Mouse (Mus musculus): ENCODE data around the gene Nagk. TPM values are rescaled to one million over a fixed set of nuclear protein-coding genes. Genes with fewer than 3 reads are reported as not detected.
A peak's percentile ranks its signal among the peaks of the same experiment; 100 is the strongest.
"Not testable (repeated sequence)": the region's sequence is repeated elsewhere in the genome, so short reads cannot be mapped to it uniquely, and the experiment has no call there.

Gene Nagk
- total RNA-seq (2021): 10 to 100 TPM; 45.1 to 45.9 TPM

DNA sequence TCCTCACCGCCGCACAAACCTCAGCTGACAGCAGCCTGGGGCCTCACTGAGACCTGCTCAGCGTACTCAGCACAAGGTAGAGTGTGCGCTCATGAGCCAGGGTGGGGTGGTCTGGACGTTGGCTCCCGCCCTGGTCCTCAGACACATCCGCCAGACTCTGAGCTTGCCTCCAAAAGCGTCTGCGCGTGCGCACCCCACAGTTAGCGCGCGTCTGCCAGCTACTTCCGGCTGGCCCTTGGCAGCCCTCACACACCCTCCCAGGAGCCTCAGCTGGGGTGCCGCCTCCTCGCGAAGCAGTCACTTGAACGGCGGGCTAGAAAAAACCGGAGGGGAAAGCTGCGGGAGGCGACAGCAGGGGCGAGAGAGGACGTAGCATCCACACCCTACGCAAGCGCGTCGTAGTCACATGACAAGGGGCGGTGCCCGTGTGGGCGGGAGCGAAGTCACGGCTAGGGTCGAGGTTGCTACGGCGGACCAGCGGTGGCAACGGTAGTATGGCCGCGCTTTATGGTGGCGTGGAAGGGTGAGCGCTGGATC, at the start of gene Nagk:
Nagk (plus strand) TSS at position 223 of the 537 bp plus-strand sequence.
- DNase-seq (ENCODE audit: extremely low spot score in 1 of 2, low spot score in 1 of 2): peak; percentile 82 to 93

DNA sequence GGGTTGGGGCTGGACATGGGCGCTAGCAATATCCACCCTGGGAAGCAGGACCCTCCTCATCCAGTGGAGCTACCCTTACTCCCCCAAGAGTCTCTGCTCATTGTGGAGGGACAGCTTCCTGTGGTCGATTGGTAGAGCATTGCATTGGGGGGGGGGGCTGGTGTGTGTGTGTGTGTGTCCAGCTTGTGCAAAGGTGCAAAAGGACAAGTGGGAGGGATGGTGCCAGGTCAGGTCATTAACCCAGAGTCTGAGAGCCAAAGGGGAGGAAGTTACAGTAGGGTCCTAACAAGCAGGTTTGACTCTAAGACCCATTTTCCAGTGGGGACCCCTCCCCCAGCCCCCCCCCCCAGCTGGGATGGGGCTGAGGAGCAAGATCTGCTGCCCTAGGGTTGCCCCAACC, 49.3 kb upstream of the Nagk start:
- DNase-seq (ENCODE audit: extremely low spot score in 1 of 2, low spot score in 1 of 2): no peak

DNA sequence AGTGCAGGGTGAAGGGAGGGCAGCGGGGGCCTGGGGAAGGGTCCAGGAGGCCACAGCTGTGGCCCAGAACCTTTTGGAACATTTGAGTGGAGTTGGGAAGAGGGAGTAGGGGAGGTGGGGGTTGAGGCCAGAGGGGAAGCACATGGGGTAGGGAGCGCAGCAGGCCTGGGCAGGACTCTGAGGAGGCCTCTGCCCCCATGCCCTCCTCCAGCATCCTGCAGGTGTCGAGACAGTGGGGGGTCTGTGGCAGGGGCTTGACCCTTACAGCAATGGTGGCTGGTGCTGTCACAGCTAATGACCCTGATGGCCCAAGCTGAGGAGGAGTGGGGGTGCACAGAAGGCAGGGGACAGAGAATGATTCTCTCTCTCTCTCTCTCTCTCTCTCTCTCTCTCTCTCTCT, 45.5 kb upstream of the Nagk start:
- no peak for DNase-seq (ENCODE audit: extremely low spot score in 1 of 2, low spot score in 1 of 2)

DNA sequence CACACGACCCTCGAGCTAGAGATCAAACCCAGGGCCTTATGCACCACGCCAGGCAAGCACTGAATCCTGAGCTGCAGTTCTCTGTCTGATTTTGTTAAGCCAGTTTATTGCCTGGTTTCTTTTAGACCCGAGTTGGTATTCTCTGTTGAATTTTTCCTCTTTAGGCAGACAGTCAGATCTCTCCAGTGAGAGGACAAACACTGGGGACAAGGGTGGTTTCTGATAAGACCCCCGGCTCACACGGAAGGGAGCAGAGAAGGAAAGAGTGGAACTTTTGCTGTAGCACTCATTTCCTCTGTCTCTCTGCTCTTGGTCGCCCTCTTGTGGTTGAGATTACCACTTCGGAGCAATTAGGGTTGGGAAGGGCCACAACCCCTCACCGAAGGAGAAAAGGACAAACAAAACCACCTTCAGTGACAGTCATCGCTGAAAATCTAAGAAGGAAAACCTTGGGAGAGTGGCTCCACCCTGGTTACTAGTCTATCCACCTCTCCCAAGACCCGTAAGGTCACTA, 44.6 kb upstream of the Nagk start:
- DNase-seq (ENCODE audit: extremely low spot score in 1 of 2, low spot score in 1 of 2): peak; percentile 41 to 81

DNA sequence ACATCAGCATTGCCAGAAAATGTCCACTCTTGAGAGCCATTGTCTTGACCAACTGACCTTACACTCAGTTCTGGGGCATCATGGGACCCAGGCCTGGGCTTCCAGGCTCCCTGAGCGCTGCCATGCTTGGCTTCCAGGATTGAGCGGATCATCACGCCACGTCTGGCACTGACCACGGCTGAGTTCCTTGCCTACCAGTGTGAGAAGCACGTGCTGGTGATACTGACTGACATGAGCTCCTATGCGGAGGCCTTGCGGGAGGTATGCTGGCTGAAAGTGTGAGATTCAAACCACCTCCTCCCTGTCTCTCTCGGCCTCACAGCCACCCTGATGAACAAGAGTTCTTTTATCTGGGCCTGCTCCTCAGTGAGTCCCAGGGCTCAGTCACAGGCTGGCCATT, 38.7 kb upstream of the Nagk start:
- no peak for DNase-seq (ENCODE audit: extremely low spot score in 1 of 2, low spot score in 1 of 2)

DNA sequence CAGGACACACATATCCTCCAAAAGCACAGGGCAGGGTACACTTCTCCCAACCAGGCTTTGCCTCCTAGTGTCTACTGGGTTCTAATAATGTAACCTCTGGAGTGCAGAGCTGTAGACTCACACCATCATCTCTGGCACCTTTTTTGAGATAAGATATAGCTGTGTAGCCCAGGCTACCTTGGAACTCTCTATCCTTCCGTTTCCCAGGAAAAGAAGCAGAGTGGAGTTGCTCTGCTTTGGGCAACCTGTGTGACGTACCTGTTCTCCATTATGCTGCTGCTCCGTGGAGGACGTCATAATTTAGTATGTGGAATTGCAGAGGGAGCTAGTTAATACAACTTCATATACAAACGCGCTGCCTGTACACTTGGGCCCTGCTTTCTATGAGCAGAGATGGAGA, 32.4 kb upstream of the Nagk start, which contains the start of gene Ankrd53:
Ankrd53 (plus strand) TSS at position 301 of the 400 bp plus-strand sequence.
- no peak for DNase-seq (ENCODE audit: extremely low spot score in 1 of 2, low spot score in 1 of 2)

DNA sequence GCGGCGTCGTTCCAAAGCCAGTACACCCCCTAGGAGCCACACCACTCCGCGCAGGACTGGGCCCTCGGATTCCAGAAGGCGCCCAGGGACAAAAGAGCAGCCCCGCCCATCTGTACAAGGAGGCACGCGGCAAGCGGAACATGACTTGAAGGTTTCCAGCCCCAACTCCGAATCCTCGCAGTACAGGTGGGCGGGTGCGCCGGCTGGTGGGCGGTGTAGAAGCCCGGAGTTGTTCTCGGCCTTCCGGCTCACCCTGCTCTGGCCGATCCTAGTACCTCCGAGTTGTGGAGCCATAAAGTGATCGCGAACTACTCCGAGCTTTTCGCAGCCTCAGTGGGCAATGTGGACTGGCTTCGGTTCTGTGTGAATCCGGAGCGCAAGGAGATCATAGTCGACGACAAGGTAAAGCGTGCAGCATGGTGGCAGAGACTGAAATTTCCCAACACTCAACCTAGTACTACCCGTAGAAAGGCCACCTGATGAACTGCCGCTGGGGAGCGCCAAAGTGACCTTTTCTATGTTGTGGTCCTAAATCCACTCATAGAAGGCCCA, 31.8 kb upstream of the Nagk start:
- DNase-seq (ENCODE audit: extremely low spot score in 1 of 2, low spot score in 1 of 2): no peak

DNA sequence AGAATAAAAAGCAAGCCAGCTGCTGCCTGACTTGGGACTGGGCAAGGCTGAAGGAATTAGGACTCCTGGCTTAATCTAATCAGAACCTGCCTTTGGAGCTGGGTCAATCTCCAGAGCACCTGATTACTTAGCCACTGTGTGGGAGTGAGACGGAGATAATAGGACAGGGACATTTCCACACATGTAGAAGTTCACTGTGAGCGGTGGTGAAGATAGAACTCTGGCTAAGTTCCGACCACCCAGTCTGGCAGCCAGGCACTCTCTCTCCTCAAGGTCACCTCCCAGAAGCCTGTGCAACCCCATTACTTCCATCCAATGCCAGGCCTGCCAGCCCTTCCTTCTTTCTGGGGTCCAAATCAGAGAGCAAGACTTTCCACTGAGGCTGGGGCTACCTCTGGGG, 27.8 kb upstream of the Nagk start:
- DNase-seq (ENCODE audit: extremely low spot score in 1 of 2, low spot score in 1 of 2): no peak

DNA sequence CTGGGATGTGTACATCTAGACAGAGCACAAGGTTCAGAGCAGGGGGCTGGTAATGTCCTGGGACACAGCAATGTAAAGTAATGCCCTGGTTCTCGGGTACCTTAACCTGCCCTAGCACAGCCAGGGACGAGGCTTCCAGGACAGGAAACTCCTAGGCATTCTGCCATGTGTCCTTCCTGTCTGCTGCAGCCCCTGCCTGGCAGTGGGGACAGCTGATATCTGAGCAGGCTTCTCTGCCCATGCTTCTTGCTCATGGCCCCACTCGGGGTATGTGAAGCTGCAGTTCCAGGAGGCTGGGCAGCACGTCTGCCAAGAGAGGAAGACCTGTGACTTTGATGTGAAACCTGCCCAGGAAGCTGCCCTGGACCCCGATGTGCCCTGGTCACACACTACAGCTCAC, 26.3 kb upstream of the Nagk start:
- DNase-seq (ENCODE audit: extremely low spot score in 1 of 2, low spot score in 1 of 2): no peak

DNA sequence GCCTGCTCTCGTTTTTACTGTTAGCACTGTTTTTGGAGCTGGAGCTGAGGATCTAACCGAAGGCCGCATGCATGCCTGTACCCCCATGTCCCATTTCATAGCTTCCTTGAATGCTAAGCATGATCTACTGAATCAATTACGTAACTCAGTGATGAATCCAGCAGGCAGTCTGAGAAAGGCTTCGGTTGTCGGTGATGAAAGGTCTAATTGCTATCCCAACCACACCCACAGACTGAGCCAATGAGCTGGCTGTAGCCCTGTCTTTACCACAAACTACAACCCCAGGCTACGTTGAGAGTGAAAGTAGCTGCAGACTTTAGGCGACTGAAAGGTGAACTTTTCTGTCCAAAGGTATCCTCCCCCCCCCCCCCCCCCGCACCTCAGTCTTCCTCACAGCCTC, 20.7 kb upstream of the Nagk start:
- DNase-seq (ENCODE audit: extremely low spot score in 1 of 2, low spot score in 1 of 2): no peak

DNA sequence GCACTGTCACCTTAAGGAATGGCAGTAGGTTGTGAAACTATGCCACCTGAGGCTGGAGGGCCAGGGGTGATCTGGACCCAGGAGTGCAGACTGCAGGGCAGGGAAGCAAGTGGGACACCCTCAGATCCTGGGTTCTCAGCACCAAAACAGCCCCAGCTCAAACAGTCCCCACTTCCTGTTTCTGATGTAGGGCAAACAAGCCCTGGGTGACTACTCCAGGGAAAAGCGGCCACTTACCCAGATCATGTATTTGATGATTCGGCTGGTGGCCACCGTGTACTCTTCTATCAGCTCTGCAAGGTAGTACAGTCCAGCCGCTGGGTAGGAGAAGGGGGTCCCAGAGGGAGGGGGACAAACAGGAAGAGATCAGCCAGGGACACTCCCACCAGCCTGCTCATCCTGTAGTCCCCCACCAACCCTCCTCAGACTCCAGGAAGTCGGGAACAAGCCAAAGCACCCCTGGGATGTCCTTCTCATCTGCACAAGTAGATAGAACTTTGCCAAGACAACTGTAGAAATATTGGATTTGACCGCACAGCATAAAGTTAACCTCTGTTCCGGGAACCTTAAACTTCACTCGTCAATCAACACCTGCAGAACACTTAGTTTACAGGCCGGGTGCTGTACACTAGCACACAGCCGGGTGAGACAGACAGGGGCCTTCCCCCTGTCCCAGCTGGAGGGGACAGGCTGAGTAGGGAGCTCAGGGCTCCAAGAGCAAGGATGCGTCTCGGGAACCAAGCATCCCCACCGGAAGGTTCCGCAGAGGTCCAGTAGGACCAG, 19.8 kb upstream of the Nagk start:
- no peak for DNase-seq (ENCODE audit: extremely low spot score in 1 of 2, low spot score in 1 of 2)

DNA sequence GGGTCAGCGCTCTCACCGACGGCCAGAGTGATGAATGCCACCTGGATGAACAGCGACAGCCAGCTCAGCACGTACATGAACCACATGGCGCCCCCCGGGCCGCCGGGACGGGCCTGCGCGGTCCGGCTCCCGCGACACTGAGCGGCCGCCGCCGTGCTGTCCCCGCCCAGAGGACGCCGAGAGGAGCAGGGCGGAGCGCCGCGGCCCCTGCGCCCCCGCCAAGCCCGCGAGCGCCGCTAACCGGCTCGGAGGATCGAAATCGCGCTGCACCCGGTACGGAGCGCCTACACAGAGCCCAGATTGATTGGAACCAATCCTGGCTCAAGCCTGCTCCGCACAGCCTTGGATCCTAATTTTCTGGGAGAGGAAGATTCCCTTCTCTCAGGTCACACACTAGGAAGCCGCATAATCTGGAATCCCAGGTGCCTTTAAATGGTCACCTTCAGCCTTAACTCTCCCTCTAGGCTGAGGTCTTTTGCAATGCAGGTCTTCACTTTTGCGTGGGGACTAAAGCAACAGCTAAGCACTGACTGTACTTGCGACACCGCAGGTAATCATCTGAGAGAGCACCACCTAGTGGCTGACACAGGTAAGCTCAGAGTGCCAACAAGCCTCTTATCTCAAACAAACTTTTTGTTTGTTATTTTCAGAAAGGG, 19.0 kb upstream of the Nagk start, which contains the start of gene Tex261:
Tex261 (minus strand) TSS at position 176 of the 656 bp plus-strand sequence.
- DNase-seq (ENCODE audit: extremely low spot score in 1 of 2, low spot score in 1 of 2): peak; percentile 86 to 88

DNA sequence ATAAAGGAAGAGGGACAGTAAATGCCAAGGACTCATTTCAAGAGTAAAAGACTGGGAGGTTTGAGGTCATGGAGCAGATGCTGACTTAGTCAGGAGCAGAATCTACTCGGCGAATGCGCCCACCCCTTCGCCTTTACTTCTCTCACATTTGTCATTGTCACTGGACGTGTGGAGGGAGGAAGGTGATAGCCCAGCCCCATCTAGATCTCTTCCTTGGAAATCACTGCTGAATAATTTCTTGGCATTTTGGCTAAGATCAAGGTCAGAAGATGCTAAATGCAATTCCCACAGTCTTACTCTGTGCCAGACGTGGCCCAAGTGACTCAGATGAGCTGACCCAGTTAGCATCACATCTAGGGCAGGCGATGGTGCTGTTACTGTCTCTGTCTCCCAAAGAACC, 16.5 kb upstream of the Nagk start:
- no peak for DNase-seq (ENCODE audit: extremely low spot score in 1 of 2, low spot score in 1 of 2)

DNA sequence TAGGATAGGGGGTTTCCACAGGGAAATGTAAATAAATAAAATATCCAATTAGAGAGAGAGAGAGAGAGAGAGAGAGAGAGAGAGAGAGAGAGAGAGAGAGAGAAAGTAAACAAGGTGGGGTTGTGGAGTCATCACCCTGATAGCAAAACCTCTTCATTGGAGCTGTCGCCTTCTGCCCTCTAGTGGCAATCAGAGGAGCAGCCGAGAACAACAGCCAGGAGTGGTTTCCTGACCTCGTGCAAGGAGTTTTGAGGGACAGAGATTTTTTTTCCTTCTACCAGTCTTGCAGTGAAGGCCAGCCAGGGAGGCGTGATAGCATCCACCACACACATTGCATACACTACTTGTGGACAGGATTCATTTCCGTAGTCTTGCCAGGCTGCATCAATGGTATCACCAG, 15.8 kb upstream of the Nagk start:
- peak in 1 of 2 experiments; percentile 20 for DNase-seq (ENCODE audit: extremely low spot score in 1 of 2, low spot score in 1 of 2)

DNA sequence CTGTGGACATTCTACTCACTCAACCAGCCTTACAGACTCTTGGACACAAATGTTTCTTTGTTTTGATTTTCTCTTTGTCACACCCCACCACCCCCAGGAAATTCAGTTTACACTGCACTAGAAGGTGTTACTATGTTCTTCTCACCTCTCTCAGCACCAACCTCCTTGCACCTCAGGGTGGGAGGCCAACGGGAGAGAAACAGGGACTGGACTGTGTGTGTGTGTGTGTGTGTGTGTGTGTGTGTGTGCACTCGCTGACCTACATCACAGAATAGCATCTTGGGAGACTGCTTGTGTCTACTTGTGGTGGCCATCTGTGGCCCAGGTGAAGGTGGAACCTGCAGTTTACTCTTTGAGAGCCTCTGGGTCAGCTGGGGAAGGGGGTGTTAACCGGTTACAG, 8.4 kb upstream of the Nagk start:
- no peak for DNase-seq (ENCODE audit: extremely low spot score in 1 of 2, low spot score in 1 of 2)

DNA sequence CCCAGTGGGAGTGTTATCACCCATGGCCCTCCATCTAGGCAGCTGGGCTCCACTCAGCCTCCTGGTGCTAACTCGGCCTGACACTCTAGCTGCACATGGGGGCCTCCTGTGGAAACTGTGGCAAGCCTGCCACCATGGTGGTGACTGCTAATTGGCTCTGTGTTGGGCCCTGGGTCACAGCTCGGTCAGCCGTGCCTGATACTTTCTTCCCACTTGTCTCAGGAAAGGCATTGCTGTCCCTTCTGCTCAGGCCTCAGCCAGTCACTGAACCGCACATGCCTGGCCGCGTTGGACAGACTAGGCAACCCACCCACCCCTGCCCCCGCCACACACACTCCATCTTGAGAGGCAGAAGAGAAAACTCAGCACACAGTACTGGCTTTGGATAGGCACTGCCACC, 6.2 kb upstream of the Nagk start:
- no peak for DNase-seq (ENCODE audit: extremely low spot score in 1 of 2, low spot score in 1 of 2)

DNA sequence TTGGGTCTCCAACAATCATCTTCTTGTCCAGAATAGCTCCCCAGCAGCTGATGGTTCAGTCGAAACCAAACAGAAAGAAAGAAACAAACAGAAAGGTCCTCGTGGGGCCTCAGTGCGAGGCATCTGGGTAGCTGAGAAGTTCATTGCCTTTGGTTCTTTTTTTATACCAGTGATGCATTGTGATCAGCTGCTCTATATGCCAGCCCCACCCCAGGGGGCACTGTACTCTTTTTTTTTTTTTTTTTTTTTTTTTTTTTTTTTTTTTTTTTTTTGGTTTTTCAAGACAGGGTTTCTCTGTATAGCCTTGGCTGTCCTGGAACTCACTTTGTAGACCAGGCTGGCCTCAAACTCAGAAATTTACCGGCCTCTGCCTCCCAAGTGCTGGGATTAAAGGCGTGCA, 4.2 kb upstream of the Nagk start:
- not testable (repeated sequence) for DNase-seq (ENCODE audit: extremely low spot score in 1 of 2, low spot score in 1 of 2)

DNA sequence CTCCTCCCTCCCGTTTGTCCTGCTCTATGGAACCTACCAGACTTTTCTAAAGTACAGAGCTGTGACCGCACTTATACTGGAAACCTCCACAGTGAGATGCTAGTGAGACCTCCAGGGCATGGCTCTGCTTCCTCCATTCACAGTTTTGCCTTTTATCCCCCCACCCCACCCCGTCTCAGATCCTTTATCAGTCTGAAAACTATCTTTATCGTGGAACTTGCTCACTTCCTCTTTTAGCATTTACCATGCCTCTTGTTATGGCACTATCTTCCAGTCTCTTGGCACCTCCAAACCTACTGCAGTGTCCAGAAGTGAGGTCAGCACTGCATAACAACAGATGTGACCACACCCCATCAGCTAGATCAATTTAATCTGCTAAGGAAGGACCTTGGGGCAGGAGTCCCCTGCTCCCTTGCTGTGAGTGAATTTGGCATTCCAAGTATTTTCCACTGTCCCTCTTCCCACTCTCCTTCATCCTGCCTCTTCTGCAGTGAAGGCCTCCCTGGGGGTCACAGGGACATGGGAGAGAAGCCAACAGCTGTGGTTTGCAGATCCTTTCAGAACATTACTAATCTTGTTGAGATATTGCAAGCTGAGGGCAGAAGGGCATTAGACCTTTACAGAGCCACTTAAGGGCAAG, 3.4 kb upstream of the Nagk start:
- DNase-seq (ENCODE audit: extremely low spot score in 1 of 2, low spot score in 1 of 2): no peak

DNA sequence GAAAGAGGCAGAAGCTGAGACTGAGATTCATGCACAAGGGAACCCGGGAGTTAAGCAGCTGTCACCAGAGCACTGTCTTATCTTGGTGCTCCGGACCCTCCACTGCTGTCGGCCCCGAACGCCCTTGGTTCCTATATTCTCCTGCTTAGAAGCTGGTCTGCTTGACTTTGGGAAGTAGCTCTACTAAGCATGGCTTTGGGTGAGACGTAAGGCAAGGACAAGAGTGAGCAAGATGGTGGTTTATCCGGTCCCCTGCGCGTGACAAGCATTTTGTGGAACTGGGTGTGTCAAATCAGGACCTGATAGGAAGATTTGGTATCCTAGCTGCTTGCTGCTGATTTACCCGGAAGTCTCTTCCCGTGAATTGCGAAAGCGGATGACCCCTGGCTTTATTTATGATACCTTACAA, 714 bp downstream of the Nagk start:
- peak; percentile 17 to 31 for DNase-seq (ENCODE audit: extremely low spot score in 1 of 2, low spot score in 1 of 2)

DNA sequence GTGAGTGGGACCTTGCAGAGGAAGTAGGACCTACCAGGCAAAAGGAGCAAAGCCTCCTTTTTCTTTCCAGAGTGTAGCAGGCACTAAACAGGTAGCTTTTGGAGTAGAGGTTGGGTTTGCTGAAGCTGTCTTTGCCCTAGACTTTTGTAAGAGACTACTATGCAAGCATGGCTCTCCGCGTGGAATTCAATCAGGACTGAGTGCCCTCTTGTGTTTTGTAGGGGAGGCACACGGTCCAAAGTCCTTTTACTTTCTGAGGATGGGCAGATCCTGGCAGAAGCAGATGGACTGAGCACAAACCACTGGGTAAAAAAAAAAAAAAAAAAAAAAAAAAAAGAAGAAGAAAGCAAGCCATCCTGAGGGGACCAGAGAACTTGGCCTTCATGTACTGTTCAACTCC, 1.9 kb downstream of the Nagk start:
- DNase-seq (ENCODE audit: extremely low spot score in 1 of 2, low spot score in 1 of 2): no peak

DNA sequence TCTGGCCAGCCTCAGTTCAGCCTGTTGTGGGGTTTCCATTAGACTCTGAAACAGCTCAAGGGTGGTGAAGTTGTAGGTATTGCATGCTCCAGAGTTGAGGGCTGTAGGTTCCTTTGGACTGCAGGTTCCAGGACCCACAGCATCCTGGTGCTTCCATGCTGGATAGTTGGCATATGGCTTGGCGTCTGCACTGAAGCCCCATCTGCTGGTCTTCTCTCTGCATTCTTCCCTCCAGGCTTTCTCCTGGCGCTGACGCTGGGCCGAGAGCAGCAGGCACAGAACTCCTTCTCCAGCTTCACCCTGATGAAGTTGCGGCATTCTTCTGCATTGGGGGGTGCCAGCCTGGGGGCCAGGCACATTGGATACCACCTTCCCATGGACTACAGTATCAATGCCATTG, 7.3 kb downstream of the Nagk start:
- DNase-seq (ENCODE audit: extremely low spot score in 1 of 2, low spot score in 1 of 2): peak in 1 of 2 experiments; percentile 11
